Comparison of ENCODE assay signal across 8 mouse cellular contexts in the genomic region with DNA sequence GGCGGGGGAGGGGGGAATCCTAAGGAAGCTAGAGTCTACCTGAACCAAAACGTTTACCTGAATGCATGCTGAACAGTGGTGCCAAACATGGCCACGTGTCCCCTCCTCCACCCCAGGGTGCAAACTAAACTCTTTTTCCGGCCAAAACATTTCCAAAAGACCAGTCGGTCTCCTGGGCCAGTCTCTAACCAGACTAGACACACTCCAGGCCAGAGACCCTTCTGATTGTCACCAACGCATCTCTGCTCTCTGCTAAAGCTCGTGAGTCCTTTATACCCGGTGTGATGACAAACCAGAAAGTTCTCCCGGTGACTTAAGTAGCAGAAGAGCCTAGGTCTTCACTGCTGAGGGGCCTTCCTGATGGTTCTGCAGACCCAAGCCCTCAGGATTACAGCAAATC. TPM values are rescaled to one million over a fixed set of nuclear protein-coding genes. Genes with fewer than 3 reads are reported as not detected.
DNase-seq lines count a peak whose midpoint lies in the region; ATAC-seq and TF ChIP-seq lines count a peak whose summit lies in the region.

No protein-coding gene starts in this region.

- WGBS in heart, adult 2 months = 38% methylated on average over 9 of the region's 9 CpGs
- 65% methylated on average over 9 of the region's 9 CpGs for WGBS in liver, embryonic 12.5 days (ENCODE audit: insufficient replicate concordance)

- no peaks in the 10 kb centered on the region for H3K9me3 ChIP-seq in liver, embryonic 12.5 days (replicated peaks)

- H3K4me3 ChIP-seq in heart, adult 2 months = peak overlapping the region; percentile 72
- H3K4me3 ChIP-seq in testis, adult 2 months (ENCODE audit: control insufficient read depth, low read depth, low read length) = peak overlapping the region; percentile 28
- H3K4me3 ChIP-seq in liver, embryonic 12.5 days = peak overlapping the region; percentile 81

- intact Hi-C loops in heart, adult 2 months (cut with DNase I) = loop anchor here (2.0 kb wide), 1 partner anchor 13 kb away; no protein-coding TSS in a partner anchor
- intact Hi-C loops in heart, postnatal 36 days (cut with DNase I) = loop anchor here (2.0 kb wide), 1 partner anchor 13 kb away; no protein-coding TSS in a partner anchor
- intact Hi-C loops in left cerebral cortex, postnatal 25 days (cut with DNase I) = no loop called here

- H3K36me3 ChIP-seq in heart, adult 2 months (ENCODE audit: control insufficient read depth, insufficient read depth, low read length) = no peaks in the 10 kb centered on the region; the same call in 1 of the 2 replicates
- H3K36me3 ChIP-seq in testis, adult 2 months (ENCODE audit: control insufficient read depth, insufficient read depth, low read length) = no peaks in the 10 kb centered on the region
- H3K36me3 ChIP-seq in liver, embryonic 12.5 days = peaks cover 36% of the 10 kb centered on the region

- TF ChIP-seq CTCF in heart, adult 2 months (IDR thresholded peaks at IDR 0.05) = no peak
- no peak for TF ChIP-seq CTCF in testis, adult 2 months (IDR thresholded peaks at IDR 0.05; ENCODE audit: control insufficient read depth, insufficient read depth, insufficient replicate concordance, low read depth, low read length)

- no peaks in the 10 kb centered on the region; the same call in 1 of the 2 replicates for H3K79me2 ChIP-seq in heart, adult 2 months (replicated peaks; ENCODE audit: control insufficient read depth, insufficient read depth, low read length)

- H3K27ac ChIP-seq in heart, adult 2 months = peak overlapping the region; percentile 94
- no peak overlapping the region for H3K27ac ChIP-seq in testis, adult 2 months (ENCODE audit: control insufficient read depth, insufficient read depth, low read depth, low read length)
- H3K27ac ChIP-seq in liver, embryonic 12.5 days = no peak overlapping the region

- no peak for ATAC-seq in liver, embryonic 12.5 days

- H3K4me1 ChIP-seq in heart, adult 2 months (ENCODE audit: control insufficient read depth, insufficient read depth, low read length) = peaks cover 29% of the 10 kb centered on the region
- peaks cover 23% of the 10 kb centered on the region for H3K4me1 ChIP-seq in testis, adult 2 months (ENCODE audit: control insufficient read depth, insufficient read depth, low read length)
- peaks cover 62% of the 10 kb centered on the region for H3K4me1 ChIP-seq in liver, embryonic 12.5 days

- DNase-seq in heart, adult 2 months = no peak
- DNase-seq in heart, postnatal 36 days = no peak
- no peak for DNase-seq in testis, postnatal 14 days (ENCODE audit: low spot score)
- no peak for DNase-seq in urinary bladder, postnatal 36 days (ENCODE audit: low spot score in 2 of 2)
- no peak for DNase-seq in T-cell, adult 2 months (ENCODE audit: low spot score)
- no peak for DNase-seq in left cerebral cortex, postnatal 25 days (ENCODE audit: low spot score in 2 of 2)

- no peaks in the 10 kb centered on the region for H3K27me3 ChIP-seq in heart, adult 2 months (ENCODE audit: control insufficient read depth, insufficient read depth, low read length)
- no peaks in the 10 kb centered on the region for H3K27me3 ChIP-seq in testis, adult 2 months (ENCODE audit: control insufficient read depth, insufficient read depth, low read length)
- H3K27me3 ChIP-seq in liver, embryonic 12.5 days (replicated peaks) = no peaks in the 10 kb centered on the region

- no peak for TF ChIP-seq EP300 in heart, adult 2 months (IDR thresholded peaks at IDR 0.05; ENCODE audit: insufficient read depth, low read depth, low read length)

- TF ChIP-seq POLR2A in heart, adult 2 months (IDR thresholded peaks at IDR 0.05; ENCODE audit: insufficient read depth, low read depth, low read length) = no peak
- no peak for TF ChIP-seq POLR2A in testis, adult 2 months (IDR thresholded peaks at IDR 0.05; ENCODE audit: control insufficient read depth, low read depth, low read length)

- H3K4me2 ChIP-seq in liver, embryonic 12.5 days = peak overlapping the region; percentile 92

- H3K9ac ChIP-seq in heart, adult 2 months (ENCODE audit: low read depth, low read length) = peak overlapping the region; percentile 37; the same call in 1 of the 2 replicates
- no peak overlapping the region; the same call in 1 of the 2 replicates for H3K9ac ChIP-seq in liver, embryonic 12.5 days

RNA-seq across cellular contexts. Expression of a gene that starts 1.8 kb away (rescaled TPM):
- 100 to 1,000 TPM; 155 to 172 TPM for total RNA-seq in heart, adult 2 months (2021)
- polyA plus RNA-seq in heart, adult 2 months (2012; rRNA removed) = 293 and 317 TPM in 2 replicates
- total RNA-seq in heart, postnatal 36 days (2021) = 100 to 1,000 TPM; 158 to 183 TPM
- 171 and 187 TPM in 2 replicates for polyA plus RNA-seq in testis, adult 2 months (2012; rRNA removed)
- 114 and 121 TPM in 2 replicates for polyA plus RNA-seq in liver, embryonic 12.5 days (2016; fragmentation: Nextera tagmentation; extraction: Ambion mirVana)
- 100 to 1,000 TPM; 286 to 287 TPM for total RNA-seq in left cerebral cortex, postnatal 25 days (2021)

RNA-seq across cellular contexts. Expression of a gene that starts 10.9 kb away (rescaled TPM):
- total RNA-seq in heart, adult 2 months (2021) = 10 to 100 TPM; 15.3 to 19.6 TPM
- 20.2 and 30.1 TPM in 2 replicates for polyA plus RNA-seq in heart, adult 2 months (2012; rRNA removed)
- total RNA-seq in heart, postnatal 36 days (2021) = 10 to 100 TPM; 18.6 to 21.1 TPM
- 26.5 and 29.4 TPM in 2 replicates for polyA plus RNA-seq in testis, adult 2 months (2012; rRNA removed)
- polyA plus RNA-seq in liver, embryonic 12.5 days (2016; fragmentation: Nextera tagmentation; extraction: Ambion mirVana) = 26.1 and 26.7 TPM in 2 replicates
- 10 to 100 TPM; 26.4 to 27.3 TPM for total RNA-seq in left cerebral cortex, postnatal 25 days (2021)

RNA-seq across cellular contexts. Expression of a gene that starts 18.9 kb away (rescaled TPM):
- total RNA-seq in heart, adult 2 months (2021) = 10 to 100 TPM; 29.6 to 46.6 TPM
- 56.0 and 61.9 TPM in 2 replicates for polyA plus RNA-seq in heart, adult 2 months (2012; rRNA removed)
- total RNA-seq in heart, postnatal 36 days (2021) = 10 to 100 TPM; 58.1 to 59.1 TPM
- polyA plus RNA-seq in testis, adult 2 months (2012; rRNA removed) = 24.4 and 28.5 TPM in 2 replicates
- 34.4 and 39.6 TPM in 2 replicates for polyA plus RNA-seq in liver, embryonic 12.5 days (2016; fragmentation: Nextera tagmentation; extraction: Ambion mirVana)
- 10 to 100 TPM; 61.6 to 72.9 TPM for total RNA-seq in left cerebral cortex, postnatal 25 days (2021)

RNA-seq across cellular contexts. Expression of a gene that starts 19.0 kb away (rescaled TPM):
- 10 to 100 TPM; 62.6 to 72.8 TPM for total RNA-seq in heart, adult 2 months (2021)
- polyA plus RNA-seq in heart, adult 2 months (2012; rRNA removed) = 53.8 and 63.0 TPM in 2 replicates
- total RNA-seq in heart, postnatal 36 days (2021) = 10 to 100 TPM; 73.6 to 75.4 TPM
- polyA plus RNA-seq in testis, adult 2 months (2012; rRNA removed) = 31.5 and 35.7 TPM in 2 replicates
- polyA plus RNA-seq in liver, embryonic 12.5 days (2016; fragmentation: Nextera tagmentation; extraction: Ambion mirVana) = 42.7 and 45.3 TPM in 2 replicates
- 10 to 100 TPM; 78.5 to 79.1 TPM for total RNA-seq in left cerebral cortex, postnatal 25 days (2021)

RNA-seq across cellular contexts. Expression of a gene that starts 24.7 kb away (rescaled TPM):
- total RNA-seq in heart, adult 2 months (2021) = 10 to 100 TPM; 70.0 to 85.8 TPM
- polyA plus RNA-seq in heart, adult 2 months (2012; rRNA removed) = 107 and 121 TPM in 2 replicates
- 10 to 100 TPM; 76.9 to 81.1 TPM for total RNA-seq in heart, postnatal 36 days (2021)
- polyA plus RNA-seq in testis, adult 2 months (2012; rRNA removed) = 143 and 206 TPM in 2 replicates
- 60.4 and 61.0 TPM in 2 replicates for polyA plus RNA-seq in liver, embryonic 12.5 days (2016; fragmentation: Nextera tagmentation; extraction: Ambion mirVana)
- total RNA-seq in left cerebral cortex, postnatal 25 days (2021) = 10 to 100 TPM; 88.8 to 89.5 TPM

Comparison
In these comparisons a context has a peak if more than half of its experiments do, and no peak if none do; other contexts are left out.
1. H3K4me3 ChIP-seq: peak in every context shown above with its lines; median percentile 81 in liver, embryonic 12.5 days; 72 in heart, adult 2 months; 28 in testis, adult 2 months.